Mouse (Mus musculus) monocyte, adult 5-6 weeks (primary cell): ENCODE data around the gene Rbm44. TPM values are rescaled to one million over a fixed set of nuclear protein-coding genes. Genes with fewer than 3 reads are reported as not detected.

Experiments
- ATAC-seq: fragments of 153-309, 156-312 bp; replicated peaks from 2 replicates; pipeline ENCODE4 v1.8.0; 2017; ENCODE audit warnings: mild to moderate bottlenecking; ENCODE audit not compliant: low TSS enrichment, insufficient number of reproducible peaks, severe bottlenecking, poor library complexity, low FRiP score
- total RNA-seq: library from RNA; stranded (forward); fragments of 200-1000, 200-491, 200-594 nt; gene quantifications from 3 replicates; pipeline ENCODE4 v1.2.3, GENCODE M21; 2017

Gene Rbm44
- total RNA-seq, 1 experiment from 2014 or later: 0.29 TPM

DNA sequence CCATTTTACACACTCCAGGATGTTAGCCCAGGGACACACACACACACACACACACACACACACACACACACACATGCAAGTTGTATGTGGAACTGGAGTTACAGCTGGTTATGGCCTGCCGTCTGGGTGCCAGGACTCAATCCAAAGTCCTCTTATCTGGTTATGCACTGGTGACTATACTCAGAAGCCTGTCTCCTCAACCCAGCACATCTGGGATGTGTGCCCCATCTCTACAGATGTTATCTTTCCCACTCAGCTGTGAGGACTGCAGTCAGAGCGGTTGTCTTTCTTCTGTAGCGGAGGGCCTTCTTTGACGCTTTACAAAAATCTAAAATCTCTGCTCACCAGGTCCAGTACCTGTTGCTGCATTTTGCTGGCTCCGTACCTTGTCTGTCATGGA, 29.9 kb downstream of the Rbm44 start:
- ATAC-seq: no peak

DNA sequence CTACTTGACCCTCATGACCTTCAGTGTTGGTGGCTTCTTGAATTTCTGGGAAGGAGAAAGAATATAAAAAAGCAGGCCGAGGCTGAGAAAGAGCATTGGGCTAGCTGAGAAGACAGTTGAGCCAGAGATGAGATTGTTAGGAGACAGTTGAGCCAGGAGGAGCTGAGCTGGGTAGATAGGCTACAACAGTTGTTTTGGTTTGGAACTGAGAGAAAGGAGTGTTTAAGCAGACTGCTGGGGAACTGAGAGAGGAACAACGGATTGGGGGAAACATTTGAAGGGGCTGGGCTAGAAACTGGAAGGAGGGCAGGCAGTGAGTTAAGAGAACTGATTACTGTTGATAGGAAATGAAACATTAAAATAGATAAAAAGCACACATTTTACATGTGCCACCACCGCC, 31.1 kb downstream of the Rbm44 start:
- no peak for ATAC-seq

DNA sequence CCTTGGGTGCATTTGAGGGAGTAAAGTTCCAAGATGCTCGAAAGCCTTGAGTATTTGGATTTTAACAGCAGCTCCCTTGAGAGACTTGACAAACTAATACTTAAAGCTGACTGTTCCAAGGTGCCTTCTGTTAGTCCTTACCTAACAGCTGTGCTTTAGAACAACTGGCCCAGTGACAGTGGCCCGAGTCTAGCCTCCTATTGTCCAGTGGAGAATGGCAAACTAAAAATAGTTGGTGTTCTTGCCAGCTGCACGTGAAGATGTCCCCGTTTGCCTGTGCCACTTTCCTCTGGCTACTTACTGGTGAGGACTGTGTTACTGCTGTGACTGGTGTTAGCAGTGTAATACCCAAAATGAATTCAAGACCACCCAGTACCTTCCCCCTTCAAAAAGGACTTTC, 32.0 kb downstream of the Rbm44 start:
- no peak for ATAC-seq

DNA sequence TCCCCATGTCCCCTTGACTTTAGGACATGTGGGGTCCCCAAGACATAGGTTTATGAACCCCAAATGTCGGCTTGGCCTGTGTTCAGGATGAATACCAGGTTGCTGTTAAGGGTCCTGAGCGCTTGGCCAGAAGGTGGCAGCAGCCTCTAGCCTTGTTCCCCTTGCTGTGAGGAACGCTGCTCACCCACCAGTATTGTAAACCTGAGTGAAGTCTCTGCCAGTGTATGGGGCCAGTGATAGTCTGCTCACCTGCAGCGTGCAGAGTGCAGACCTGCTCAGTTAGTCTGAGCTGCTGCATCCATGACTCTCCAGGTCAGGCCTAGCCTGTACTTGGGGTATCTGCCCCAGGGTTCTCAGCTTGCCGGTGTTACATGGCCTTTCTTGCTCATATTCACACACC, 34.2 kb downstream of the Rbm44 start:
- ATAC-seq: peak; percentile 83

DNA sequence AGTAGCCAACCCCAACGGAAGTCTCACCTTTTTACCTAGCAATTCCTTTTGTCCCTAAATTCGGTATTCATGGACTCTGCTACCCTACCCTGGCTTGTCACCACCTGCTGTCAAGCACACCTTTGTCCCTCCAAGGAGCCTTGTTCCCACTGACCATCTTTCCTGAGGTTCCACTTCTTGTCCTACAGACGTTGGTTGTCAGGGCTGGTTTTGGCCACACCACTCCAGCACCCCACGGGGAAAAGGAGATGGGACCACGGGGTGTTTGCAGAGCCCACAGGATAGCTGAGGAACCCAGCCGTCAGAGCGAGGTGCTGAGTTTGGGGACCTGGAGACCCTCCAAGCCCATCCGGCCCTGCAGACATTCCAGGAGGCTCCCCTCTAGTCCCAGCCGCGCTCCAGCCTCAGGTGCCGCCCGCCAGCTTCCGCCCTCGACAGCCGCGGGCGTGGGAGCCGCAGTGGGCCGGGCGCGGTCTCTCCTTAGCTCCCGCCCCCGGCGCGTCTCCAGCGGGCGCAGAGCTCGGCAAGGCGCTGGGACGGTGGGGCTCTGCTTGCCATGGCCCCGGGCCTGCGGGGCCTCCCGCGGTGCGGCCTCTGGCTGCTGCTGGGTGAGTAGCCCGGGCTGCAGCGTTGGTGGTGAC, 34.8 kb downstream of the Rbm44 start, which contains the start of gene Ramp1:
Gene Ramp1, plus strand, starts transcription at position 290 of the 641 bp plus-strand sequence.
- no peak for ATAC-seq

DNA sequence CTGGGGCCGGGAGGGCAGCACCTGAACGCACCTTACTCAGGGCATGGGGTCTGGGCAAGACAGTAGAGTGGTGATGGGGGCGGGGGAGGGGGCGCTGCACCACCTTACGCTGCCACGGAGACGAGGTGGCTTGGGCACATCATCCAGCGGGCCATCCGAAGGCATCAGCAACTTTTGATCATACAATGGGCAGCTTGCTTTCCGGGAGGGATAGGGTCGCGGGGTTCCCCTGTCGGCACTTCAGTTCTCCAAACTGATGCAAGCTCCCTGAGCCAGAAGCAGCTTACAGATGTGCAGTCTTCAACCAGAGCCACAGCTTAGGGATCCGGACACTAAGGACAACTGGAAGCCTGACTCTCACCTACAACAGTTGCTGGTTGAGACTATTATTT, 35.3 kb downstream of the Rbm44 start:
- ATAC-seq: no peak

DNA sequence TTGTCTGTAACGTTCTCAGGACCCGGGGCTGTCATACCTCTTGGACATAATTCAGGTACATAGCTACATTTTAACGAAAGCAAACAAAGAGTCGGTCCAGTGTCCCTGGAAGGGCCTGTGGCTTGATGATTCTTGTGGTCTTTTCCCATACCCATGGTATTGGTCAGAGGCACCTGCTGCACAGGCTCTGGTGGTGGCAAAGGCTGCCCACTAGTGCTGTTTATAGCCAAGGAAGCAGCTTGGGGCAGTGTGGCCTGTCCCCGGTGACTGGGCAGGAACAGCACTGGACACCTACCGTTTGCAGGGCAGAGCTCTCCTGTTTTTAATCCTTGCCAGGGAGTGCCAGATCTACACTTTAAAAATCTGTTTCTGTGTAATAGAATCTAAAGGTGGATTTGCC, 35.8 kb downstream of the Rbm44 start:
- no peak for ATAC-seq

DNA sequence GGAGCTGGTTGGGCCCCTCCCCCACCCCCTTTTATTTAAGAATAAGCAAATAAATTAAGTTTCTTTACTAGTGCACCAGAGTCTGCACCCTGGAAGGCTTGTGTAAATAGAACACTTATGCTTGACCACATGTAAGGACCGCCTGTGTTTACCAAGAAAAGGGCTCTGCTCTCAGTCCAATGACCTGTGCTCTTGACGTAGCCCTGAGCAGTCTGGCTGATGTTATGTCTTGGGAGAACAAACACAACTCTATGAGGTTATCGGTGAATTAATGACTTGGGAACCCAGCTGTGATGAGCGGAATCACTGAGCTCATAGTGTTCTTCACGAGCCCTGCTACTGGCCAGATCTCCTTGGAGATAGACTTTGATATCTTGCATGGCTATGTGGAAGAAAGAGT, 36.4 kb downstream of the Rbm44 start:
- no peak for ATAC-seq

DNA sequence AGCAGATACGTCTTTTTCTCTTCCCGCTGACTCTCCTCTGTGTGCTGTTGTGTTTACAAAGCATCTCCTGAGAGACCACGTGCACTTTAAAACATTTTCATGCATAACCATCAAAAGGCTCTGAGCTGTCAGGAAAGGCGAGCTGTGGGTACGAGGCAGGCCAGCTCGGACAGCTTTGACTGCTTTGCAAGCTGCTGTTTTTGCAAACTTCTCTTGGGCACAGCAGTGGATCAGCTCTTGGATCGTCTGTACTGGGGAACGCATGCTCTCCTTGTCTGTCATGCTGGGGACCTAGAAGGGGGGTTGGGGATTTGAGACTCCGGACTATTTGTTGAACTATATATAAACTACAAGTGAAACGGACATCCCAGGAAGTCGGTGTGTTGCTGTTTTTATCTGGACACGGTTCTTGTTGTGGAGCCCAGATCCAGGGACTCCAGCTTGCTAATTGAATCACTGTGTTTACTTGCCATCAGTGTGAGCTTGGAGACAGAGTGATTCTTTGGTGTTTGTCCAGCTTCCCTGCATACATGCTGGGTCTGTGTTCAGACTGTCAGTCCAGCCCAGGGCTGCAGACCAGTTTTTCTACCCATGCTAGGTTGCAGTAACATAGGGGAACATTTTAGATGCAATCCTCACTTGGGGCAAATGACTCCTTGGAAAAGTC, 37.0 kb downstream of the Rbm44 start:
- ATAC-seq: no peak

DNA sequence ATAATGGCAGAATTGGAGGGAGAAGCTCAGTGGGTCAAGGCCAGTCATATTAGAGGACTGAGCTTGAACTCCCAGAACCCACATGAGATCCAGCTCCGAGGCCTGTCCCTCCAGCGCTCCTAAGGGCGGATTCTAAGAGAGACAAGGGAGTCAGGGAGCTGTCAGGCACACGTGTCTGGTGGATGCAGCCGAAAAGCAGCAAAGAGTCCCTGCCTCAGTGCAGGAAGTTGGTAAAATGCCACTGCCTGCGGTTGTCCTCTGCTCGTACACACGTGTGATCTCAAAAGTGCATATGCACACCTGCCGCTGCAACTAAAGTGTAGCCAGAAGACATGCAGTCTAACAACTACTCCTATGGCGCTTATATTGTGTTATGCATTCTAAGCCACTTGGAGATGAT, 38.4 kb downstream of the Rbm44 start:
- no peak for ATAC-seq

DNA sequence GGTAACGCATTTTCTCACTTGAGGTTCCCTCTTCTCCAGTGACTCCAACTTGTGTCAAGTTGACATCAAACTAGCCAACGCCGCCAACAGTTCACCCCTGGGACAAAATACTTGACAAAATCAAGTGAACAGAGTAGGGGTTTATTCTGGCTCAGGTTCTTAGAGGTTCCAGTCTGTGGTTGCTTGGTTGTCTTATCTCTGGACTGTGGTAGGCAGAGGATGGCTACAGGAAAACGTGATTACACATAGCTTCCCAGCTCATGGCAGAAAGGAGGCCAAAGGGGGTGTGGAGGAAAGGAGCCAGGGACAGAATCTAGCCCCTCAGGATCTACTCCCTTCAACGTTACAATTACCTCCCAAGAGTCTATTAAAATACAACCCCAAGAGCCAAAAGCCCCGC, 41.8 kb downstream of the Rbm44 start:
- ATAC-seq: no peak

DNA sequence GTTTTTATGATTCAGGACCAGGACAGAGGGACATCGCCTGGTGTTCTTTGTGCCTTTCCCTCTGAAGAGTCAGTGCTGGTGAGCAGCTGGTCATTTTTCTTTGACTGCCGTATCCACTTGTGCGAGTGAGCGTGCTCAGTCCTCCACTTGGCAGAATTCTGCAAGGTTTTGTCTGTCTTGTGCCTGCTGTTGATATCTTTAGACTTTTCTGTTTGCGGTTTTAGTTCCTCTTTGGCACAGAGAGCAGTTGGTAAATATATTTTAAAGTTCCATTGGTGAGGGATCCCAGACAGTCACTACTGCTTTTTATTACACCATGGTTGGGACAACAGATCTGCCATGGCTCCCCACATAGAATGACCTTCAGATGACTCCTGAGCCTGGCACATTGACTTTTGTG, 42.4 kb downstream of the Rbm44 start:
- peak; percentile 63 for ATAC-seq

DNA sequence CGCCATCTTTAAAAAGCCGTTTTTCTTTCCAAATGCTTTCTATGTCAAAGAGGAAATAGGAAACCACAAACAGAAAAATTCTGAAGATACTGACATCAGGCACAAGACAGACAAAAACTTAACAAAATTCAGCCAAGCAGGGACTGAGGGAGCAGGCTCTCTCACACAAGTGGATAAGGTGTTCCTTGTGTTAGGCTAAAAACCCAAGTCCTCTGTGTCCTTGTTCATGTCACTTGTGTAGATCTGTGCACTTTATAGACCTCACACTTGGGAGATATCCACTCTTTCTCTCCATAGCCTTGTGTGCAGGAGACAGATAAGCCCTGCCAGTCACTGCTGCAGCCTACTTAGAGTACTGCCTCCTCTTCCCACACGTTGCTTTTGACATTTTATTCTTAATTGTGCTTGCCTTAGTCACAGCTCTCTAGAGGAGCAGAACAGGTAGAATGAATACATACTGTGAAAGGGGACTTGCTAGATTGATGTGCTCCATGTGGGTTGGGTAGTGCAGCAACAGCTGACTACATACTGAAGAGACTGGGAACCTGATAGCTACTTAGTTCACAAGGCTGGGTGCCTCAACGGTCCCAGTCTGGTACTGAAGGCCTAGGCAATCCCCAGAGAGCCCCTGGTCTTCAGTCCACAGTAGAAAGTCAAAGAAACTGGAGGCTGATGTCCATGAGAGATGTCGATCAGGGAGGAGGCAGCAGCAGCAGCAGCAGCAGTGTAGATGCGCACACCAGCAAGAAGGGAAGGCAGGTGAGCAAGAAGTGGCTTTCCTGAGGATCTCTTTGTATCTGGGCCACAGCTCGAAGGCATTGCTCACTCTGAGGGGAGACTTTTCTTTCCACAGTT, 43.1 kb downstream of the Rbm44 start:
- no peak for ATAC-seq

DNA sequence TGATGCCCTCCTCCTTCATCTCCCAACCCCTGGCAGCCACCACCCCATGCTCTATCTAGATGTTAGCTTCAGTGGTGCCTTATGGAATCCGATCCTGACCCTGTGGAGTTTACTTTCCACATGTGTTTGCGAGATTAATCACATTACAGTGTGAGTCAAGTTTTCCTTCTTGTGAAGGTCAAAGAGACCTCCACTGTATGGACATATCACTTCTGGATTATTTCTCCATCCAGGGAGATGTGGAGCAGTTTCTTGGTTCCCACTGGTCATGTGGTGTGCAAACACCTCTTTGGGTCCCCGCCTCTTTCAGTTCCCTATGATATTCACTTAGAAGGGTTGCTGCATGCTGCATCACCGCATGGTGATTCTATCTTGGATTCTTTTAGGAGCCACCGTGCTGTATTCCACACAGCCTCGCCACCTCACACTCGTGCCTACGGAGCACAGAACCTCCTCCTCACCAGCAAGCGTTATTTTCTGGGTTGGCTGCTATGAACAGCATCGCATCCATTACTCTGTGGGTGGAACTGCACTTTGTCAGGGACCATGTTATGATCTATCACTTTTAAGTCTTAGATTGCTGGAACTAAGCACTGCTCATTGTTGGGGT, 44.1 kb downstream of the Rbm44 start:
- peak; percentile 31; the same call in 1 of the 2 replicates for ATAC-seq

DNA sequence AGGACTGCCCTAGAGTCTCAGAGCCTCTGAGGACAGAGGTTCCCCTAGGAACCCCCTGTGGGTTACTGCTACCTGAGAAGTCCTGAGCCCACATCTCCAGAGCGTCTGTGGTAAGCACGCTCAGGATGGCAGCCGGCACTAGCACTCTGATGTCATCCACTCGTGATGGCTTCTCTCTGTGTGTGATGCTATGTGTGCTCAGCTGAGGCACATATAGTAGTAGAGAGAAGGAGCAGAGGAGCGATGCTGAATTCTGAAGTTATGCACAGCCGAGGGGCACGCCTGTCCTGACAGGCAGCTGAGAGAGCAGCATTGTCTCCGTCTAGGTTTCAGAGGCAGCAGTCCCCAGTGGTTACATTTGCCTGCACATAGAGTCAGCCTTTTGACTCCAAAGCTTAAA, 47.3 kb downstream of the Rbm44 start:
- no peak for ATAC-seq

DNA sequence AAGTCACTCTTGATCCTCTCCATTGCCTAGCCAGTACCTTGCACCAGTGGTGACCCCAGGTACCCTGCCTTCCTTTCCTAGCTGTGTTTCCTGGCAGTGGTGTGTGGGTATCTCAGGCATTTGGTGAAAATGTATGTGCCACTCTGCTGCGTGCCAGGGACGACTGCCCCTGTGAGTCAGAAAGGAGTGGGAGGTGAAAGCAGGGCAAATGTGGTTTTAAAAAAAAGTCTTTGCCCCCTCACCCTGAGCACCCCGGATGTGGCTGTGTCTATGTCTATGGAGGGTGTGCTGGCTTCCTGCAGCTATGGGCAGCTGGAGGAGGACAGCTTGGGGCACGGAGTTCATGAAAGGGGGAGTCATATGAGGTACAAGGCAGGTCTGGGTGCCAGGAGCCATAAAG, 48.4 kb downstream of the Rbm44 start:
- ATAC-seq: no peak

DNA sequence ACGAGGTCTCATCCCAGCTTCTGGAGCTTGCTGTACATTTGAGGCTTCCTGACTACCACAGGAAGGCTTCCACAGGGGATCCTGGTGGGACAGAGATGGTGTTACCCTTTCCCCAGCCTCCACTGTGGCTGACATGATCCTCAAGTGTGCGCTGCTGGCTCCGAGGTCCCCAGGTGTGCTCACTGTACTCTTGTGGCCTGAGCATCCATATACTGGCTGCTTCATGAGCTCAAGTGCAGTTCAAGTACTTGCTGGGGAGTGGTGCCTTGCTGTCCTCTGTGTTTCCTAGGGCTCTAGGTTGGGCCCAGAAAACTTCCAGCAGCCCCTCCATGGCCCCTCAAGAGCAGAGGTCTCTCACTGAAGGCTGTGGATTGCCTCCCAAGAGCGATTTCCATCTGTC, 48.8 kb downstream of the Rbm44 start:
- ATAC-seq: no peak

DNA sequence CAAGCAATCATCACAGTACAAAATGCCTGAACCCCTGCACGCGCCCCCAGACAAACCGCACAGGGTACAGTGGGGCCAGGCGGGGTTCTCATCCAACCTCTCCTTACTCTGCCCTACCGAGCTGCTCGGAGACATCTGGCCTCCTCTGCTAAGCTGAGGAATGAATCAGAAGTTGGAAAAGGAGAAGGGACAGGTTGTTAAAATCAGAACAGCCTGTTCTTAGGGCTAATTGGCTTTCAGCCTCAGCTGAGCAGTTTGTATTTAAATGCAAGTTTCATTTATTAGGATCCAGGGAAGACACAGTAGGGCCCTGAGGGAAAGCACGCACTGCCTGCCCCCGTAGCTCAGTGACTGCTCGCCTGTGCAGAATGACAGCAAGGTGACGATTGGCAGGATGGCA, 54.9 kb downstream of the Rbm44 start:
- no peak for ATAC-seq

DNA sequence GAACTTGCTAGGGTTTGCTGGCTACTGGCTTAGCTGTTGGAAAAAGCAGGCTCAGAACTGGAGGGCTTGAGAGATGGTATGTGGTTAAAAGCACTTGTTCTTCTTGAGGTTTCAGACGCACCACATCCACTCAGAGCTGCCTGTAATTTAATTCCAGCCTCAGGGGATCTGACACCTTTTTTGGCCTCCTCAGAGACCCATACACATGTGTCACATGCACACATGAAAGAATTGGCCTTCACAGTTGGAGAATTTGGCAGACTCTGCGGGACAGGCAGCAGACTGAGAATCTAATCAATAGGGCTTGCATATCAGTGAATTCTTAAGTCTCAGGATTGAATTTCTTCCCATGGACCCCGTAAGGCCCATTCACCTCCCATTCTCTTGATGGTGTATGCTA, 56.2 kb downstream of the Rbm44 start:
- no peak for ATAC-seq
